Mouse (Mus musculus) heart, adult 9 months (tissue): ENCODE data around the gene Gabra1.

Source experiments
- DNase-seq, 2 experiments: peaks; one replicate each; pipeline ENCODE4 v3.0.0; 2022; ENCODE audit warnings: low spot score in 2 of 2

Gene Gabra1

GRCm38 (mm10) chr11:42182825-42183152 is at the start of gene Gabra1:
Gabra1 (minus strand) TSS chr11:42182930.
- no peak for DNase-seq

GRCm38 (mm10) chr11:42181973-42182824 is 531 bp downstream of the Gabra1 start:
- no peak for DNase-seq

- DNase-seq: no peak
Observed at GRCm38 (mm10) chr11:42181426-42181825, 1.3 kb downstream of the Gabra1 start.

GRCm38 (mm10) chr11:42179535-42179934 is 3.2 kb downstream of the Gabra1 start:
- no peak for DNase-seq

GRCm38 (mm10) chr11:42178296-42178695 is 4.4 kb downstream of the Gabra1 start:
- DNase-seq: no peak

- DNase-seq: no peak
Observed at GRCm38 (mm10) chr11:42151396-42151795, 31.3 kb downstream of the Gabra1 start.

- no peak for DNase-seq
Observed at GRCm38 (mm10) chr11:42116931-42117330, 65.8 kb downstream of the Gabra1 start.

- DNase-seq: no peak
Observed at GRCm38 (mm10) chr11:42110051-42110450, 72.7 kb downstream of the Gabra1 start.

- no peak for DNase-seq
Observed at GRCm38 (mm10) chr11:42109627-42110026, 73.1 kb downstream of the Gabra1 start.

- no peak for DNase-seq
Observed at GRCm38 (mm10) chr11:42095556-42095955, 87.2 kb downstream of the Gabra1 start.
